ENCODE assay signal across 8 mouse cellular contexts in the genomic region with DNA sequence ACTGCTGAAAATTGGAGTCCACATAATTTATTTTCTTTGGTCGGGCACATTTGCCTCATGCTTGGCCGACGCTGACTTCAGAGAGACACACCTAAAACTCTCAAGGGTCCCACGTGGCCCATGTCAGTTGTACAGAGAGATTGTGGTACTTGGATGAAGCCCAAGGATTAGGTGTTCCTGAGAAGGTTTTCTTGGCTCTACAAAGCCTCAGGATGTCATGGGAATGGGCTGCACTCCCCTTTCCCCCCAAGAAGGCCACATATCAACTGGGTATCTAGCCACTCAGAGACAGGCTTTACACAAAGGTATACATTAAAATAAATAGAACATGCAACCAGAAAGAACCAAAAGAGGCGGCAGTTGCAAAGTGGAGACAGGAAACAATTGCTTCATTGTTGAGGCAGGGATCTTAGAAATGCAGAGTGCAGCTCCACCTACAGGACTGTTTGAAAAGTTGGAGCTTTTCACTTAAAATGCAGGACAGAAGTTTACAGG.
DNase-seq lines count a peak whose midpoint lies in the region; ATAC-seq and TF ChIP-seq lines count a peak whose summit lies in the region.

No protein-coding gene starts in this region.

- TF ChIP-seq CTCF in MEL (IDR thresholded peaks at IDR 0.05 in 2 of 3, conservative IDR thresholded peaks at IDR 0.05 in 1 of 3; ENCODE audit: control insufficient read depth in 1 of 3, insufficient read depth in 1 of 3, low read depth in 2 of 3, low read length in 3 of 3, poor library complexity in 1 of 3, severe bottlenecking in 1 of 3): peak; percentile 49 to 91 (median 63)
- 0 out of 2 replicates have a peak, but pooled peaks have one; percentile 8 for TF ChIP-seq CTCF in kidney, adult 2 months (conservative IDR thresholded peaks at IDR 0.05; ENCODE audit: insufficient read depth, insufficient read length, low read depth, low read length)

- no peak for TF ChIP-seq POLR2A in MEL (IDR thresholded peaks at IDR 0.05; ENCODE audit: control insufficient read depth in 1 of 2, insufficient read depth in 1 of 2, low read depth in 1 of 2, low read length in 2 of 2, poor library complexity in 1 of 2)
- no peak for TF ChIP-seq POLR2A in kidney, adult 2 months (IDR thresholded peaks at IDR 0.05; ENCODE audit: low read depth, low read length)

- H3K9ac ChIP-seq in MEL (ENCODE audit: control insufficient read depth, low read depth, low read length, poor library complexity, severe bottlenecking): peak overlapping the region; percentile 59
- no peak overlapping the region for H3K9ac ChIP-seq in embryonic facial prominence, embryonic 12.5 days
- no peak overlapping the region for H3K9ac ChIP-seq in midbrain, embryonic 14.5 days (replicated peaks; ENCODE audit: low read length)

- H3K79me2 ChIP-seq in MEL (ENCODE audit: control insufficient read depth, insufficient read depth, low read length, poor library complexity): no peaks in the 10 kb centered on the region

- ATAC-seq in embryonic facial prominence, embryonic 12.5 days (ENCODE audit: insufficient number of reproducible peaks, insufficient read depth, low FRiP score, low TSS enrichment): peak; percentile 88
- 0 out of 2 replicates have a peak, but pooled peaks have one; percentile 43 for ATAC-seq in midbrain, embryonic 14.5 days (ENCODE audit: low FRiP score, low TSS enrichment)

- DNase-seq in 416B (ENCODE audit: low read depth): peak; percentile 92
- peak; percentile 85 for DNase-seq in MEL (ENCODE audit: low read depth, low spot score)
- DNase-seq in heart, adult 9 months (ENCODE audit: low spot score in 2 of 2): peak; percentile 47 to 74
- peak; percentile 58 for DNase-seq in kidney, adult 2 months
- DNase-seq in left cerebral cortex, postnatal 4 days: peak; percentile 32
- DNase-seq in midbrain, embryonic 14.5 days: peak; percentile 83
- DNase-seq in telencephalon, adult 2 months (ENCODE audit: low read depth, low spot score): peak; percentile 46

- TF ChIP-seq RAD21 in MEL (IDR thresholded peaks at IDR 0.05; ENCODE audit: low read depth, low read length): peak; percentile 99

- peak overlapping the region; percentile 29 to 41 for H3K4me3 ChIP-seq in MEL (ENCODE audit: control insufficient read depth in 1 of 2, insufficient read depth in 1 of 2, low read depth in 2 of 2, low read length in 2 of 2)
- no peak overlapping the region for H3K4me3 ChIP-seq in embryonic facial prominence, embryonic 12.5 days
- H3K4me3 ChIP-seq in kidney, adult 2 months (ENCODE audit: insufficient read depth, low read depth, low read length): 0 out of 2 replicates have a peak overlapping the region, but pooled peaks have one; percentile 10
- no peak overlapping the region for H3K4me3 ChIP-seq in midbrain, embryonic 14.5 days (replicated peaks; ENCODE audit: low read depth, low read length)

- WGBS in embryonic facial prominence, embryonic 12.5 days: 5% methylated on average over 5 of the region's 5 CpGs
- WGBS in kidney, adult 2 months: 5% methylated on average over 5 of the region's 5 CpGs
- WGBS in midbrain, embryonic 14.5 days: 33% methylated on average over 5 of the region's 5 CpGs

- no peaks in the 10 kb centered on the region for H3K27me3 ChIP-seq in MEL (ENCODE audit: control insufficient read depth in 1 of 2, insufficient read depth in 2 of 2, low read length in 2 of 2)
- no peaks in the 10 kb centered on the region for H3K27me3 ChIP-seq in embryonic facial prominence, embryonic 12.5 days
- no peaks in the 10 kb centered on the region for H3K27me3 ChIP-seq in kidney, adult 2 months (replicated peaks; ENCODE audit: control insufficient read depth, insufficient read depth, low read length)
- H3K27me3 ChIP-seq in midbrain, embryonic 14.5 days (ENCODE audit: control insufficient read depth, insufficient read depth, low read length): no peaks in the 10 kb centered on the region

- H3K4me2 ChIP-seq in embryonic facial prominence, embryonic 12.5 days (replicated peaks): no peak overlapping the region
- 0 out of 2 replicates have a peak overlapping the region, but pooled peaks have one; percentile 14 for H3K4me2 ChIP-seq in midbrain, embryonic 14.5 days (ENCODE audit: low read length)

- H3K9me3 ChIP-seq in MEL (replicated peaks; ENCODE audit: insufficient read depth, low read length): no peaks in the 10 kb centered on the region
- H3K9me3 ChIP-seq in embryonic facial prominence, embryonic 12.5 days: no peaks in the 10 kb centered on the region
- no peaks in the 10 kb centered on the region for H3K9me3 ChIP-seq in midbrain, embryonic 14.5 days (ENCODE audit: control insufficient read depth, low read length)

- H3K4me1 ChIP-seq in MEL (ENCODE audit: control insufficient read depth in 1 of 2, insufficient read depth in 2 of 2, low read length in 2 of 2): peaks cover 2 to 9% of the 10 kb centered on the region in 2 experiments; a peak in 3 of 4 replicates
- peaks cover 25% of the 10 kb centered on the region; the same call in 1 of the 2 replicates for H3K4me1 ChIP-seq in embryonic facial prominence, embryonic 12.5 days
- H3K4me1 ChIP-seq in kidney, adult 2 months (ENCODE audit: control insufficient read depth, insufficient read depth, low read length): peaks cover 3% of the 10 kb centered on the region
- H3K4me1 ChIP-seq in midbrain, embryonic 14.5 days (ENCODE audit: control insufficient read depth, insufficient read depth, low read length): no peaks in the 10 kb centered on the region

- intact Hi-C loops in left cerebral cortex, postnatal 4 days (cut with DNase I): loop anchor here (5.0 to 10.0 kb wide), 2 partner anchors 851 to 1326 kb away; a partner anchor contains a TSS

- peaks cover 0 to 10% of the 10 kb centered on the region in 2 experiments; a peak in 2 of 4 replicates for H3K36me3 ChIP-seq in MEL (ENCODE audit: control insufficient read depth in 1 of 2, insufficient read depth in 2 of 2, low read length in 2 of 2)
- H3K36me3 ChIP-seq in embryonic facial prominence, embryonic 12.5 days: no peaks in the 10 kb centered on the region
- H3K36me3 ChIP-seq in kidney, adult 2 months (ENCODE audit: control insufficient read depth, insufficient read depth, low read length): no peaks in the 10 kb centered on the region
- H3K36me3 ChIP-seq in midbrain, embryonic 14.5 days (ENCODE audit: control insufficient read depth, insufficient read depth, low read length): no peaks in the 10 kb centered on the region

- TF ChIP-seq EP300 in MEL (IDR thresholded peaks at IDR 0.05; ENCODE audit: low read depth in 1 of 2, low read length in 2 of 2): no peak

- peak overlapping the region; percentile 68 for H3K27ac ChIP-seq in MEL (ENCODE audit: control insufficient read depth, low read depth, low read length)
- peak overlapping the region; percentile 69 for H3K27ac ChIP-seq in embryonic facial prominence, embryonic 12.5 days
- H3K27ac ChIP-seq in kidney, adult 2 months (ENCODE audit: insufficient read depth, low read depth, low read length): peak overlapping the region; percentile 87
- no peak overlapping the region for H3K27ac ChIP-seq in midbrain, embryonic 14.5 days (replicated peaks; ENCODE audit: low read depth, low read length)

TF ChIP-seq in MEL, 35 proteins besides CTCF, POLR2A, EP300 and RAD21:
- peak; percentile 37; the same call in 1 of the 2 replicates for TF ChIP-seq ELF1 (IDR thresholded peaks at IDR 0.05; ENCODE audit: low read depth, low read length)
- peak; percentile 92 for TF ChIP-seq SMC3 (IDR thresholded peaks at IDR 0.05; ENCODE audit: low read depth, low read length)
- no peak for TF ChIP-seq RCOR1 (IDR thresholded peaks at IDR 0.05; ENCODE audit: low read depth, low read length)
- peak; percentile 85 for TF ChIP-seq MXI1 (IDR thresholded peaks at IDR 0.05; ENCODE audit: low read depth, low read length)
- peak; percentile 67 for TF ChIP-seq SIN3A (IDR thresholded peaks at IDR 0.05; ENCODE audit: low read length)
- TF ChIP-seq JUND (IDR thresholded peaks at IDR 0.05; ENCODE audit: low read depth, low read length): no peak
- TF ChIP-seq CHD1 (IDR thresholded peaks at IDR 0.05; ENCODE audit: low read depth, low read length): 0 out of 2 replicates have a peak, but pooled peaks have one; percentile 55
- peak; percentile 79 for TF ChIP-seq MAX (IDR thresholded peaks at IDR 0.05; ENCODE audit: low read length)
- peak; percentile 61; the same call in 1 of the 2 replicates for TF ChIP-seq MYC (IDR thresholded peaks at IDR 0.05; ENCODE audit: low read depth, low read length)
- TF ChIP-seq KAT2A (conservative IDR thresholded peaks at IDR 0.05; ENCODE audit: low read depth, low read length): no peak
- peak; percentile 72; the same call in 1 of the 2 replicates for TF ChIP-seq USF1 (IDR thresholded peaks at IDR 0.05; ENCODE audit: low read depth, low read length)
- TF ChIP-seq ZC3H11A (IDR thresholded peaks at IDR 0.05; ENCODE audit: low read depth, low read length): peak; percentile 97
TF ChIP-seq in MEL: peak in this region for 9.

Comparison
In these comparisons a context has a peak if more than half of its experiments do, and no peak if none do; other contexts are left out.
1. DNase-seq: peak in every context shown above with its lines; median percentile 92 in 416B; 85 in MEL; 83 in midbrain, embryonic 14.5 days; 60 in heart, adult 9 months; 58 in kidney, adult 2 months; 46 in telencephalon, adult 2 months; 32 in left cerebral cortex, postnatal 4 days.
2. H3K4me3 ChIP-seq: peak in MEL (2 of 2) and kidney, adult 2 months (single experiment); none in embryonic facial prominence, embryonic 12.5 days (single experiment) and midbrain, embryonic 14.5 days (single experiment).